In the genomic region with DNA sequence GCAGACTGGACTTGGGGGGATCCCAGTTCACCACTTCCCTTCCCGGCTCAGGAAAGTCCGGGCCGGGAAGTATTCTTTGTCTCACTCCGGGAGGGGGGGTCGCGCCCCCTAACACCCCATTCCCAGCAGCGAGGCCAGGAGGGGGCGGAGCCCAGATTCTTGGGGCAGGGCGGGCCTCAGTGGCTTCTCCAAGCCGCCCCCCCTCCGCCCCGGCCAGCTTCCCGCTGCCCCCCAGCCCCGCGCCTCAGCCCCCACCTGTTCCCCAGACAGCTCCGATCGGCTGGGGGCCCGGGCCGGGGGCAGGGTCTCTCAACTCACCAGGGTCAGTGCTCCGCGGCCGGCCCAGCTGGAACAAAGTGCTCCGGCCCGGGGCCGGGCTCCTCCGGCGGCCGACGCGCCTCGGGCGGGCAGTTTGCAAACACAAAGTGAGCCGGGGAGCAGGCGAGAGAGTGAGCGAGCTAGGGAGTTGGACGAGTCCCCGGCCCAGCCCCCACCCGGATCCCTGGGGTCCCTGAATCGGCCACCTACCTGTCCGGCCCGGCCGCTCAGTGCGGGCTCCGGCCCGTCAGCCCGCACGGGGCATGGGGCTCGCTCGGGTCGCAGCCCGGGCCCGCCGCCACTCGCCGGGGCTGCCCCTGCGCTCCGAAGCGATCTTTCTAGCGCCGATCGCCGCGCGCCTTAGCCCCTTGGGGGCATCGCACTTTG, we compare ENCODE assay signal across 8 mouse cellular contexts. TPM values are rescaled to one million over a fixed set of nuclear protein-coding genes. Genes with fewer than 3 reads are reported as not detected.
DNase-seq lines count a peak whose midpoint lies in the region; ATAC-seq lines count a peak whose summit lies in the region.

No protein-coding gene starts in this region.

- H3K9ac ChIP-seq in kidney, embryonic 14.5 days (ENCODE audit: low read depth, low read length), result peak overlapping the region; percentile 94

- ATAC-seq in kidney, embryonic 14.5 days (ENCODE audit: low FRiP score, low TSS enrichment), result peak; percentile 36
- no peak for ATAC-seq in erythroid progenitor cell, adult 5-6 weeks (replicated peaks; ENCODE audit: low FRiP score, poor library complexity, severe bottlenecking)

- DNase-seq in heart, adult 11 months, result peak; percentile 97
- no peak for DNase-seq in heart, adult 8-10 months (ENCODE audit: low spot score)
- peak; percentile 52 to 55 for DNase-seq in cerebellum, postnatal 25 days
- DNase-seq in heart, adult 9 months (ENCODE audit: low spot score in 2 of 2), result peak; percentile 59 to 61
- DNase-seq in lung, postnatal 10 days, result peak; percentile 87
- peak; percentile 74 for DNase-seq in ovary, postnatal 36 days (ENCODE audit: low spot score)

- H3K36me3 ChIP-seq in kidney, embryonic 14.5 days (ENCODE audit: control insufficient read depth, insufficient read depth, low read length), result no peaks in the 10 kb centered on the region; the same call in 1 of the 2 replicates

- peaks cover 30% of the 10 kb centered on the region for H3K4me1 ChIP-seq in kidney, embryonic 14.5 days (ENCODE audit: control insufficient read depth, insufficient read depth, low read length)

- WGBS in kidney, embryonic 14.5 days, result under 1% methylated on average over 47 of the region's 65 CpGs

- H3K27me3 ChIP-seq in kidney, embryonic 14.5 days (ENCODE audit: control insufficient read depth, insufficient read depth, low read length), result no peaks in the 10 kb centered on the region

- H3K4me2 ChIP-seq in kidney, embryonic 14.5 days (replicated peaks; ENCODE audit: low read depth, low read length), result peak overlapping the region; percentile 88

- peak overlapping the region; percentile 95 for H3K4me3 ChIP-seq in kidney, embryonic 14.5 days (ENCODE audit: low read length)

- no peaks in the 10 kb centered on the region for H3K9me3 ChIP-seq in kidney, embryonic 14.5 days (ENCODE audit: control insufficient read depth, low read length)

- peak overlapping the region; percentile 91 for H3K27ac ChIP-seq in kidney, embryonic 14.5 days (ENCODE audit: low read depth, low read length)

RNA-seq across cellular contexts. Expression of gene Foxp4, which starts 0.6 kb away (rescaled TPM):
- 10 to 100 TPM; 10.2 to 12.7 (median 10.5) TPM for total RNA-seq in heart, adult 8-10 months (2022)
- polyA plus RNA-seq in kidney, embryonic 14.5 days (2014; fragmentation: Nextera tagmentation; extraction: Ambion mirVana), result 23.9 and 25.4 TPM in 2 replicates
- total RNA-seq in erythroid progenitor cell, adult 5-6 weeks (2015; ENCODE audit: low replicate concordance), result 4.0 and 5.4 TPM in 2 replicates
- 0.30 and 1.0 TPM in 2 replicates for total RNA-seq in erythroid progenitor cell, adult 5-6 weeks (2017; ENCODE audit: low replicate concordance)
